Mouse (Mus musculus) kidney, postnatal 10 days (tissue): ENCODE measurements around the gene Fxr1.
A peak's percentile ranks its signal among the peaks of the same experiment; 100 is the strongest.
"Not testable (repeated sequence)": the region's sequence is repeated elsewhere in the genome, so short reads cannot be mapped to it uniquely, and the experiment has no call there.

Experiments
- DNase-seq: peaks from one replicate; pipeline ENCODE4 v3.0.0; 2021; ENCODE audit warnings: mixed read lengths

Fxr1 gene

DNA sequence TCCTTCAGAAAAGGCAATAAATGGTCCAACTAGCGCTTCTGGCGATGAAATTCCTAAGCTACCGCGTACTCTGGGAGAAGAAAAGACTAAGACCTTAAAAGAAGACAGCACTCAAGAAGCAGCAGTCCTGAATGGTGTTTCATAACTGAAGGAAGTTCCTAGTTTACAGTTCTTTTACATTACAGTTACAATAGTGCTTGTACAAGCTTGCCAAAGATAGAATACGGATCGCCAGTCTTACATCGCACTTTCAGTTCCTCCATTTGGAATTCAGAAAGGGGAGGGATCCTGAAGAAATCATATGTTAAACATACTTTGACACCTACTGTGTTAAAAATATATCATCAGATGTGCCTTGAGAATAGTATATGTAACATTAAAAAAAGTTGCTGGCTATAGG is 49.2 kb downstream of the Fxr1 start:
- DNase-seq, result not testable (repeated sequence)

- DNase-seq, result no peak
Observed at GRCm38 (mm10) chr3:34072726-34073125, 53.0 kb downstream of the Fxr1 start.

DNA sequence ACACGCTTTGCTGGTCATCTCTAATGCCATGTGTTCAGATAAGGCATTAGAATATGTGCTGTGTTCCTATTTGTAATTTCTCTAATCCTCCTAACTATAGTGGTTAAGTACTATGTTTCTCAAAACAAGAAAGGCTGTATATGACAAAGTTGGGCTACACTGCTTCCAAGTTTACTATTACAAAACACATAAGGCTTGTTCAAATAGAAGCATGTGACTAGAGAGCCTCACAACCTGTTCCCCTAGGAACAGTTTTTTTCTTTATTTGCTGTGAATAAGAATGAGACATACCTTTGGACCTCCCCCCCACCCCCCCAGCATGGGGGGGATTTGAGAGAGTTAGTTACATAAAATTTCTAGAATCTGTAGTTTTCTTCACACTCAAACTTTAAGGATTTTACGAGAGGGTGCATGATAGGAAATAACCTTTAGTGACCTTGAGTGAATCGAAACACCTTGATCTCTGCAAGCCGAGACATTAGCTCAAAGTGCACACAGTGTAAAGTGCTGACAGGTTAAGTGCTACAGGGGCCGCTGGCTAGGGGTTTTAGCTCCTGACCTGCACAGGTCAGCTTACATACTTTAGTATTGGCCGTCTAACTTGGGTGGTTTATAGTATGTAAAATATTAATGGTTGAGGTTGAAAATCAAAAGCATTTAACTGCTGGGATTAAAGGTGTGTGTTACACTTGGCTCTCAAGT is 56.5 kb downstream of the Fxr1 start:
- DNase-seq, result peak; percentile 11

GRCm38 (mm10) chr3:34080900-34081662 is 61.3 kb downstream of the Fxr1 start, which contains the start of gene Dnajc19:
Gene Dnajc19, minus strand, starts transcription at chr3:34081321.
- DNase-seq, result peak; percentile 97

DNA sequence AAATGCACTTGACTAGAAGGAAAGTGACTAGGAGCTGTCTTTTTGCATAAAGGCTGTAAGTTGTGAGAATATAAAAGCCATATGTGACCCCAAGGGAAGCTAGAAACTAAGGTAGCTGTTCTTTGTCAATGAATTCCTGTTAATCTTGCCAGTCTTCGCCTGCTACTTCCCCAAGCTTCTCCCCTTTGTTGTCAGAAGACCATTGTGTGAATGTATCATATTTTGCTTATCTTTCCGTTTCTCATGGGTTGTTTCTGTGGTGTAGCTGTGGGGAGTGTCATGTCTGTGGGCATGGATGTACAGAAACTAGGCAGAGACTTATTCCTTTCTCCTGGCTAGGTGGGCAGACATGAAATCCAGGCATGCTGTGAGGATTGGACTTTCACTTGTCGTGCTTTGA is 62.2 kb downstream of the Fxr1 start:
- no peak for DNase-seq

- no peak for DNase-seq
Observed at GRCm38 (mm10) chr3:34083655-34084054, 63.9 kb downstream of the Fxr1 start.

DNA sequence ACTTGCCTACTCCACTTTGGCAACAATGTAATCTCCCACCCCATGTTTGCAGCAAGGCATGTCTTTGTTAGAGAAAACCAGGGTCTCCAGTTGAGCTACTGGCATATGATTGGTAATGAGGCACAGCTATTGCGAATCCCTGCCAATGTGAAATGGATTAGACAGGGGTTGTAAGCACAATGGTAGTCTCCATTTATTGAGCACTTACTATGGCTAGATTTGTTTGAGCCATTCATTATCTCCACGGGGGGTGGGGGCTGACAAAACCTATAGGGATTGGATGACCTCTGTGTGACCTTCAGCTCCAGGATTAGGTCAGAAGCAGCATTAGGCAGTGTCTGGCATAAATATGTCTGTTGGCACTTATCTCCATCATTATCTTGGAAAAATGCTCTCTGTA is 83.1 kb downstream of the Fxr1 start:
- no peak for DNase-seq

GRCm38 (mm10) chr3:34103902-34104672 is 84.3 kb downstream of the Fxr1 start:
- DNase-seq, result no peak

GRCm38 (mm10) chr3:34106421-34106820 is 86.7 kb downstream of the Fxr1 start:
- DNase-seq, result no peak

DNA sequence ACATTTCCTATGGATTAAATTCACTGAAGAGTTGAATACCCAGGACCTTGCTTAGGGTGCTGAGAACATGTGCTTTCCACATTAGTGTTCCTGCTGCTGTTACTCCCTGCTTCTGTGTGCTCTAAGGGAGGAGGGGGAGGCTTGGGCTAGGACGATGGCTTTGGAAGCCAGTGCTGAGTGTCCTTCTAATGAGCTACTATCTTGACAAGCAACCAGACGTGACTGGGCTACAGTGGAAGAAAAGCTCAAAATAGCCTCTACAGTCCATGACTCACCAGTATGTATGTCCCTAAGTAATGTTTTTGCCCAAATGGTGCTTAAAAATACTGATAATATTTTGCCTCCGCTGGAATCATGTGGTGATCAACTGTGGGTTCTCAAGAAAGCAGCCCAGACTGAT is 87.9 kb downstream of the Fxr1 start:
- no peak for DNase-seq

DNA sequence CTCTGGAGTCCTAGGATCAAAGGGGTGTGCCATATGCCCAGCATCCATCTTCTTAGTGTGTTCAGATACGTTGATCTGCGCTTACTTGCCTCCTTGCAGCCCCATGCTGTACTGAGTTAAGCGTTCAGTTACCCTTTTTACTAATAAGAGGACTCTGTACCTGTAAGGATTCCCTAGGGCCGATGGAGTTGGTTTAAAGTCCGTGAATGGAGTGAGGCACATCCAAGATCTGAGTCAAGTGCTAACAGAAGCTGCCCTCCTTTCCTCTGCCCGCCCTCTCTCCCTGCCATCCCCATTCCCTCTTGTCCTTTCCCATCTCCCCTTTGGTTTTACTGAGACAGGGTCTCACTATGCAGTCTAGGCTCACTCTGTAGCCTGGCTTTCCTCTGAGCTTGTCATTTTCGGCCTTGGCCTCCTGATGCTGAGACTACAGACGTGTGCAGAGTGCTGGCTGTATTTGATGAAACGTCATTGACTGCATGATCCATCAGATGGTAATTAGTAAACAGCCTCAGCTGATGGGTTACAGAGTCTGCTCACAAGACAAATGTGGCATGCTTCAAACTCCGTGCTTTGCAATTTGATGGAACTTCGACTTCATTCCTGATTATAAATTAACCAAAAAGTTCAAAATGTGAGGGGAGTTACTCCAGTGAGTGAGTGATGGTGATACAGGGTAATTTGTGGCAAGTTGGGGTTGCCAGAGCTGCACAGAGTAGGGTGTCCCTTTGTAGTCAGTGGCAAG is 92.4 kb downstream of the Fxr1 start:
- peak; percentile 21 for DNase-seq

GRCm38 (mm10) chr3:34115806-34116205 is 96.1 kb downstream of the Fxr1 start:
- DNase-seq, result no peak

- no peak for DNase-seq
Observed at GRCm38 (mm10) chr3:34119869-34120268, 100.1 kb downstream of the Fxr1 start.
